Mouse (Mus musculus): ENCODE data around the gene Th.

DNA sequence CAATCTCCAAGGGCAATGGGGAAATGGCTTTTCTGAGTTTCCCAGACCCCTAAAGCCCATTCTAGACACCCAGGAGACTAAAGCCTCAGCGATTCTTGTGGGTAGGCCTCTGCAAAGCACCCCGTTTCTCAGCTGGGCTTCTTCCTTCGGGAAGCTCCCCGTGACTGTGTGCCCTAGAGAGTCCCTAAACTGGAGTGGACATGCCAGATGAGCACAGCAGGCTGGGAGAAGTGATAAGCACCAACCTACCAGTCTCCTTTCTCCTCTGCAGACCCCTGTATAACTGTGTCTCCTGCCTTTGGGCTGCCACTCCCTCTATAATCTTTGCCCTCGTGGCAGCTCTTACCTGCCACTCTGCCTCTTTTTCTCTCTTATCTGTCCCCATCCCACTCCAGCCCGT, 37.6 kb downstream of the Th start:
- TF ChIP-seq CTCF (IDR thresholded peaks at IDR 0.05; ENCODE audit: low read depth, low read length): no peak
- no peak for TF ChIP-seq GATA1 (IDR thresholded peaks at IDR 0.05; ENCODE audit: borderline replicate concordance, low read length)

Measured in G1E (cell line).